Mouse (Mus musculus): Measurements from ENCODE around the gene Cd300lf. TPM values are rescaled to one million over a fixed set of nuclear protein-coding genes. Genes with fewer than 3 reads are reported as not detected.

Gene Cd300lf
- polyA plus RNA-seq, 1 experiment from 2014 or later: 0.87 TPM

DNA sequence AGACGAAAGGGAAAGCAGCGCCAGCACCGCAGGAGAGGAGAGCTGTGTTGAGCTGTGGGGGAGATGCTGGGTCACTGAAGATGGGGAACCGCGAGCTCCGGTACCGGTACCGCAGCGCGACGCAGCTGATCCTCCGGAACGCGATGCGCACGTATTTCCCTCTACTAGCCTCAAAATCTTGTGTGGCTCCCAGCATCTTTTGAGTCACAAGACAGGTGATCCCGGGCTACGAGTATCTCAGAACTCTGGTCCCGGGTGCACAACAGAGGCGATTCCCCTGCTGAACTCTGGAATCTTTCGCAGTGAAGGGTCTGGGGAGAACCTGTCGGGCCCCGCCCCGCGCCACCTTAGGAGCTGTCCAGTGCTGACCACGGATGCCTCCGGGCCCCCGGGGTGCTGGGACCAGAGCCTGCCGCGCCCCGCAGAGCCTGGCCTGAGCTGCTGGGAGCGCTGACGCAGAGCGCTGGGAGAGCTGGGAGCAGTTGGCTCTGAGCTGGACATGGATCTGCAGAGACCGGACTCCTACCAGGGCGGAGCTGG is 42.4 kb downstream of the Cd300lf start, which contains the start of gene Rab37:
Gene Rab37, plus strand, starts transcription at position 70 of the 540 bp plus-strand sequence.
- H3K4me2 ChIP-seq (ENCODE audit: low read depth, low read length): 0 out of 2 replicates have a peak within 1 kb of the TSS, but pooled peaks have one; percentile 2
- WGBS: 3% methylated on average over 36 of the region's 36 CpGs
- ATAC-seq (replicated peaks; ENCODE audit: extremely low read depth, insufficient read depth, low FRiP score): no peak
- no peaks in the 10 kb centered on the region for H3K36me3 ChIP-seq (ENCODE audit: control insufficient read depth, insufficient read depth)
- H3K9ac ChIP-seq (ENCODE audit: low read length): no peak within 1 kb of the TSS
- no peak within 1 kb of the TSS for H3K4me3 ChIP-seq (ENCODE audit: low read length)
- peaks cover 9% of the 10 kb centered on the region; the same call in 1 of the 2 replicates for H3K9me3 ChIP-seq (replicated peaks; ENCODE audit: control insufficient read depth, low read length)
- H3K27ac ChIP-seq (ENCODE audit: low read length): no peak within 1 kb of the TSS
- no peaks in the 10 kb centered on the region for H3K4me1 ChIP-seq (ENCODE audit: control insufficient read depth, insufficient read depth, low read length)
- H3K27me3 ChIP-seq (ENCODE audit: control insufficient read depth, insufficient read depth, low read length): peaks cover 15% of the 10 kb centered on the region

DNA sequence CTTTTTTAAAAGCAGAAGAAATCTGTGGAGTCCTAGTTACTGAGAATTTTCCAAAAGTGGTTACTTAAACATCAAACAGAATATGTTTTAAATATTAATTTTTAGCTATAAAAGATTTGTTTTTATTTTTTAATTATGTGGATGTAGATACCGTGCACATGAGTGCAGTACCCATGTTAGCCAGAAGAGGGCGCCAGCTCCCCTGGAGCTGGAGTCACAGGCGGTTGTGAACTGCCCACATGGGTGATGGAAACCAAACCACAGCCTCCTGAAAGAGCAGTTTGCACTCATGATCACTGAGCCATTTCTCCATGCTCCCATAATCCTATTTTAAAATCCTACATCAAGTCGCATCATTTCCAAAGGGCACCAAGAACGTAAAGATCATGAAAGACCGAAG is 43.9 kb downstream of the Cd300lf start:
- peaks cover 19% of the 10 kb centered on the region for H3K27me3 ChIP-seq (ENCODE audit: control insufficient read depth, insufficient read depth, low read length)
- H3K4me3 ChIP-seq (ENCODE audit: low read length): no peak overlapping the region
- ATAC-seq (replicated peaks; ENCODE audit: extremely low read depth, insufficient read depth, low FRiP score): no peak
- no peak overlapping the region for H3K9ac ChIP-seq (ENCODE audit: low read length)
- H3K4me1 ChIP-seq (ENCODE audit: control insufficient read depth, insufficient read depth, low read length): no peaks in the 10 kb centered on the region
- no peaks in the 10 kb centered on the region for H3K36me3 ChIP-seq (ENCODE audit: control insufficient read depth, insufficient read depth)
- H3K27ac ChIP-seq (ENCODE audit: low read length): no peak overlapping the region
- WGBS: 63% methylated on average over 6 of the region's 6 CpGs
- peaks cover 9% of the 10 kb centered on the region; the same call in 1 of the 2 replicates for H3K9me3 ChIP-seq (replicated peaks; ENCODE audit: control insufficient read depth, low read length)
- H3K4me2 ChIP-seq (ENCODE audit: low read depth, low read length): no peak overlapping the region

DNA sequence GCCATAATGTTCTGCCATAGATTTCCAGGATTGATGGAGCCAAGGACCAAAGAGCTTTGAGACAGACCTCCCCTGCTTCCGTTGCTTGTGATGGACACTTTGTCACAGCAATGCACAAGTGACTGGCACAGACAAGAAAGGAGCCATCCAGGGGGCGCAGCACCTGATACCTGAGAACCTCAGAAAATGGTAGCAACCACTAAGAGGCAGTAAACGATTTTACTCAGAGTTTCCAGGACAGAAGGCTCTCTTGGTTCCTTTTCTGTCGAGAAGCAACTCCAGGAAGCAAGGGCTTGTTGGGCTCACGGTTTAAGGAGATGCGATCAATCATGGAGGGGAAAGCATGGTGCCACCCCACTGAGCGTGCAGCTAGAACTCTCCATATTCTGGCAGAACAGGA is 47.6 kb downstream of the Cd300lf start:
- H3K27ac ChIP-seq (ENCODE audit: low read length): no peak overlapping the region
- no peaks in the 10 kb centered on the region for H3K4me1 ChIP-seq (ENCODE audit: control insufficient read depth, insufficient read depth, low read length)
- H3K4me2 ChIP-seq (ENCODE audit: low read depth, low read length): no peak overlapping the region
- H3K36me3 ChIP-seq (ENCODE audit: control insufficient read depth, insufficient read depth): no peaks in the 10 kb centered on the region
- WGBS: 58% methylated on average over 7 of the region's 7 CpGs
- H3K9ac ChIP-seq (ENCODE audit: low read length): no peak overlapping the region
- H3K9me3 ChIP-seq (replicated peaks; ENCODE audit: control insufficient read depth, low read length): peaks cover 4% of the 10 kb centered on the region; the same call in 1 of the 2 replicates
- H3K27me3 ChIP-seq (ENCODE audit: control insufficient read depth, insufficient read depth, low read length): peaks cover 23% of the 10 kb centered on the region
- H3K4me3 ChIP-seq (ENCODE audit: low read length): no peak overlapping the region
- ATAC-seq (replicated peaks; ENCODE audit: extremely low read depth, insufficient read depth, low FRiP score): no peak

- WGBS: 70% methylated on average over 8 of the region's 8 CpGs
- H3K4me2 ChIP-seq (ENCODE audit: low read depth, low read length): no peak overlapping the region
- no peak for ATAC-seq (replicated peaks; ENCODE audit: extremely low read depth, insufficient read depth, low FRiP score)
These were observed 48.7 kb downstream of the Cd300lf start for GRCm38 (mm10) chr11:115085064-115085463.

GRCm38 (mm10) chr11:115084595-115084994 is 49.2 kb downstream of the Cd300lf start:
- no peaks in the 10 kb centered on the region for H3K36me3 ChIP-seq (ENCODE audit: control insufficient read depth, insufficient read depth)
- no peaks in the 10 kb centered on the region for H3K4me1 ChIP-seq (ENCODE audit: control insufficient read depth, insufficient read depth, low read length)
- no peak overlapping the region for H3K4me3 ChIP-seq (ENCODE audit: low read length)
- H3K27ac ChIP-seq (ENCODE audit: low read length): no peak overlapping the region
- no peak overlapping the region for H3K9ac ChIP-seq (ENCODE audit: low read length)
- H3K4me2 ChIP-seq (ENCODE audit: low read depth, low read length): no peak overlapping the region
- H3K27me3 ChIP-seq (ENCODE audit: control insufficient read depth, insufficient read depth, low read length): peaks cover 18% of the 10 kb centered on the region
- no peak for ATAC-seq (replicated peaks; ENCODE audit: extremely low read depth, insufficient read depth, low FRiP score)
- WGBS: 45% methylated on average over 12 of the region's 12 CpGs
- H3K9me3 ChIP-seq (replicated peaks; ENCODE audit: control insufficient read depth, low read length): no peaks in the 10 kb centered on the region; the same call in 1 of the 2 replicates

More at GRCm38 (mm10) chr11:115085064-115085463, 48.7 kb downstream of the Cd300lf start:
- Histone ChIP-seq H3K9ac (ENCODE audit: low read length) (no peak overlapping the region), H3K9me3 (replicated peaks; ENCODE audit: control insufficient read depth, low read length) (peaks cover 3% of the 10 kb centered on the region; the same call in 1 of the 2 replicates), H3K27ac (ENCODE audit: low read length) (no peak overlapping the region), H3K36me3 (ENCODE audit: control insufficient read depth, insufficient read depth) (no peaks in the 10 kb centered on the region), H3K4me1 (ENCODE audit: control insufficient read depth, insufficient read depth, low read length) (no peaks in the 10 kb centered on the region), H3K27me3 (ENCODE audit: control insufficient read depth, insufficient read depth, low read length) (peaks cover 18% of the 10 kb centered on the region), H3K4me3 (ENCODE audit: low read length) (no peak overlapping the region)

- Histone ChIP-seq H3K27me3 (ENCODE audit: control insufficient read depth, insufficient read depth, low read length) (peaks cover 18% of the 10 kb centered on the region), H3K27ac (ENCODE audit: low read length) (no peak overlapping the region), H3K9ac (ENCODE audit: low read length) (no peak overlapping the region), H3K4me3 (ENCODE audit: low read length) (no peak overlapping the region), H3K36me3 (ENCODE audit: control insufficient read depth, insufficient read depth) (no peaks in the 10 kb centered on the region), H3K9me3 (replicated peaks; ENCODE audit: control insufficient read depth, low read length) (no peaks in the 10 kb centered on the region; the same call in 1 of the 2 replicates), H3K4me1 (ENCODE audit: control insufficient read depth, insufficient read depth, low read length) (no peaks in the 10 kb centered on the region), H3K4me2 (ENCODE audit: low read depth, low read length) (no peak overlapping the region)
- ATAC-seq (replicated peaks; ENCODE audit: extremely low read depth, insufficient read depth, low FRiP score): no peak
- WGBS: 35% methylated on average over 18 of the region's 18 CpGs
These were observed 50.2 kb downstream of the Cd300lf start for GRCm38 (mm10) chr11:115083376-115084139.

DNA sequence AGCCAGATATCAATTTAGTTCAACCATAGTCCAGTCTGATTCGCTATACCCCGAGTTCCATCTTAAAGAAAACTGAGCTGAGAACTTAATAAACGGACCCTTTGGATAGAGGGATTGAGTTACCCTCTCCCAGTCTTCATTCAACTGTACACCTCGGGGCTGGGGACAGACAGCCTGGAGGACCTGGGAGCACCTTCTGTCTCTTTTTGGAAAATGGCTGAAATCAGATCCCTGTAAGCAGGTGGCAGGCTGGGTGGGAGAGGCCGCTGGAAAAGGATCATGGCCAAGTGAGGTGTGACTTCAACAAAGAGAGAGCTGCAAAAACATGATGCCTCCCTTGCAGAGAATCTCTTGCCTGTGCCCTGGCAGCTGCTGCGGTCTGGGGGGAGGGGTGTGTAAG is 51.6 kb downstream of the Cd300lf start:
- Histone ChIP-seq H3K9me3 (replicated peaks; ENCODE audit: control insufficient read depth, low read length) (no peaks in the 10 kb centered on the region; the same call in 1 of the 2 replicates), H3K4me1 (ENCODE audit: control insufficient read depth, insufficient read depth, low read length) (no peaks in the 10 kb centered on the region), H3K36me3 (ENCODE audit: control insufficient read depth, insufficient read depth) (no peaks in the 10 kb centered on the region), H3K4me2 (ENCODE audit: low read depth, low read length) (no peak overlapping the region), H3K9ac (ENCODE audit: low read length) (no peak overlapping the region), H3K27ac (ENCODE audit: low read length) (no peak overlapping the region), H3K4me3 (ENCODE audit: low read length) (no peak overlapping the region), H3K27me3 (ENCODE audit: control insufficient read depth, insufficient read depth, low read length) (peaks cover 18% of the 10 kb centered on the region)
- WGBS: 61% methylated on average over 6 of the region's 6 CpGs
- ATAC-seq (replicated peaks; ENCODE audit: extremely low read depth, insufficient read depth, low FRiP score): no peak

DNA sequence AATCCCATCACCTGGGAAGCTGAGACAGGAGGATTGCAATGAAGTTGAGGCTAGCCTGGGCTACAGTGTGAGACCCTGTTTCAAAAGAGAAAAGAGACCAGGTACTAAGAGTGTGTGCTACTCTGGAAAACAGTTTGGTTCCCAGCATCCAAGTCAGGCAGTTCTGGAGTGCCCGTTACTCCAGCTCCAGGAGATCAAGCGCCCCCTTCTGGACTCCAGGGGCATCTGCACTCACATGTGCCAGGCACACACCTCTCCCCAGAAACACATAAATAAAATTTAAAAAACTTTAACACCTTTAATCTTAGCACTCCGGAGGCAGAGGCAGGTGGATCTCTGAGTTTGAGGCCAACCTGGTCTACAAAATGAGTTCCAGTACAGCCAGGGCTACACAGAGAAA is 52.4 kb downstream of the Cd300lf start:
- H3K36me3 ChIP-seq (ENCODE audit: control insufficient read depth, insufficient read depth): no peaks in the 10 kb centered on the region
- ATAC-seq (replicated peaks; ENCODE audit: extremely low read depth, insufficient read depth, low FRiP score): no peak
- no peak overlapping the region for H3K4me3 ChIP-seq (ENCODE audit: low read length)
- no peaks in the 10 kb centered on the region; the same call in 1 of the 2 replicates for H3K9me3 ChIP-seq (replicated peaks; ENCODE audit: control insufficient read depth, low read length)
- no peaks in the 10 kb centered on the region for H3K4me1 ChIP-seq (ENCODE audit: control insufficient read depth, insufficient read depth, low read length)
- H3K27ac ChIP-seq (ENCODE audit: low read length): no peak overlapping the region
- peaks cover 18% of the 10 kb centered on the region for H3K27me3 ChIP-seq (ENCODE audit: control insufficient read depth, insufficient read depth, low read length)
- H3K9ac ChIP-seq (ENCODE audit: low read length): no peak overlapping the region
- H3K4me2 ChIP-seq (ENCODE audit: low read depth, low read length): no peak overlapping the region
- 60% methylated on average over 3 of the region's 3 CpGs for WGBS

DNA sequence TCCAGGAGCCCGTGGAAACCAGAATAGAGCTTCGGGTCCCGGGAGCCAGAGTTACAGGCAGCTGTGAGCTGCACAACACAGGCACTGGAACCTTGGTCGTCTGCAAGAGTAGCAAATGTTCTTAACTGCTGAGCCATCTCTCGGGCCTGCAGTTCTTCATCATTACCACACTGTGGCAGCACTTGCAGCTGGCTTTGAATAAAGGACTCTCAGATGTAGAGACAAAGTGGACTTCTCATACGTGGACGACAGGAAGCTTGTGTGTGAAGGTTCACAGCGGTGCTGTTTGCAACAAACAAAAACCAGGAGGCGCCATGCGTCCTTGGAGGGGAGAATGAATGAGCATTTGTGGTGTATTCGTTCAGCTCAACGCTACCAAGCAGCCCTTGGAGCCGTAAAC is 52.9 kb downstream of the Cd300lf start:
- H3K9me3 ChIP-seq (replicated peaks; ENCODE audit: control insufficient read depth, low read length): no peaks in the 10 kb centered on the region; the same call in 1 of the 2 replicates
- H3K27ac ChIP-seq (ENCODE audit: low read length): no peak overlapping the region
- no peaks in the 10 kb centered on the region for H3K36me3 ChIP-seq (ENCODE audit: control insufficient read depth, insufficient read depth)
- no peak overlapping the region for H3K4me2 ChIP-seq (ENCODE audit: low read depth, low read length)
- peaks cover 18% of the 10 kb centered on the region for H3K27me3 ChIP-seq (ENCODE audit: control insufficient read depth, insufficient read depth, low read length)
- 35% methylated on average over 13 of the region's 13 CpGs for WGBS
- H3K4me1 ChIP-seq (ENCODE audit: control insufficient read depth, insufficient read depth, low read length): no peaks in the 10 kb centered on the region
- H3K4me3 ChIP-seq (ENCODE audit: low read length): no peak overlapping the region
- no peak for ATAC-seq (replicated peaks; ENCODE audit: extremely low read depth, insufficient read depth, low FRiP score)
- H3K9ac ChIP-seq (ENCODE audit: low read length): no peak overlapping the region
